Mouse (Mus musculus): ENCODE measurements around the gene Plb1. TPM values are rescaled to one million over a fixed set of nuclear protein-coding genes. Genes with fewer than 3 reads are reported as not detected.

Plb1 gene
- total RNA-seq, 2 experiments from 2014 or later = 0.62 to 1.3 TPM

DNA sequence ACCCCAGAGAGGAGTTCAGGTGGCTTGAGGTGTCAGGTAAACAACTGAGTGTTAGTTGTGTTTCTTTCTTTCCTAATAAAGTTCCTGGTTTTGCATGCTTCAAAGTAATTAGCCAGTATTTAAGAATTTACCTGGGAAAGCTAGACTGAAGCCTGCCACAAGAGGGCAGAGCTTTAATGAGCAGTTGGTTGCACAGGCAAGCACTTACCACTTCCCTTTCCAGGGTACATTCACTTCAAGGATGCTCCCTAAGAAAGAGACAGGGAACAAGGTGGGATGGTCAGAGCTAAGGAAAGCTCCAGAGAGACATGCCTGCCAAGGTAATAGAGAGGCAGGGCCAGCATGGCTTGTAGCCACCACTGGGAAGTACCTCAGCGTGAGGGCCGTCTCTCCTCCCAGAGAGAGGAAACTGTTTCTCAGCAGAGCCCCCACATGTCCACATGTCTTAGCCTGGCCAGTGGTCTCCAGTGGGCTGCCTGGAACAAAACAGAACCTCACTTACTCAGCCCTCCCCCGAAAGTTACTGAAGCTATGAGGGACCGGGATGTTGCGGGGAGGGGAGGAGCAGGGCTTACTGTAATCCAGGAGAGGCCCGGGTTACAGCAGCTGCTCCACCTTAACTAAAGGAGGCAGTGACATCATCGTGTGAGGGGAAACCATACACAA, 89.8 kb downstream of the Plb1 start:
- DNase-seq (ENCODE audit: low spot score in 2 of 2) = peak; percentile 53 to 67

DNA sequence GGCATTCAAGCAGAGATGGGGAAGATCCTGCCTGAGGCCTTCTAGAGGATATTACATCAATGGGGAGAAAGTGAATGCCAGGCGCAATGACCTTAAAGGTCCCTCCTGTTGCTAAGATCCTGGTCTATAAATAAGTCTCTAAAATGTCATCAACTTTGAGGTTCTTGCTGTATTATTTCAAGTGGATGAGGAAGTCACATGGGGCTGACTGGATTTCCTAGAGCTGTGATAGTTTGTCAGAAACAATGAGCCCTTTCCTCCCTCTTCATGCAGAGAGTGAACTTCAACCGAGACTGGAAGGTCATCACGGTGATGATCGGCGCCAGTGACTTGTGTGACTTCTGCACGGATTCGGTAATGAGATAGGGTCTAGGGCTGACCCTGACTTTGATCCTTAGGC, 95.6 kb downstream of the Plb1 start:
- DNase-seq (ENCODE audit: low spot score in 2 of 2) = no peak

DNA sequence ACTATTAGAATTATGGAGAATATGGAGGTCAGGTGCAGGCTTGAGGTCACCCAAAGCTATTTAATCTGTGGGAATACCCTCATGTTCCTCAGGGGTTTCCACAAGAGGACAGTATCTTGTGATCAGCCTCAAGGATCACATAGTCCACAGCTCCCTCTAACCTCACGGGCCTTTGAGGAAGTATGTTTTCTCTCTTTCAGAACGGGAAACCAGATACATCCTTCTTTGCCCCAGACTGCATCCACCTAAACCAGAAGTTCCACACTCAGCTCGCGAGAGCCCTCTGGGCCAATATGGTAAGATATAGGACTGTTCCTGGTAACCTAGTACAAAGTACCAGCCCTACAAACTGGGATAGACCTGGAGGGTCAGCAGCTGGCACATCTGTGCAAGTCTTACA, 100.1 kb downstream of the Plb1 start:
- DNase-seq (ENCODE audit: low spot score in 2 of 2) = no peak

DNA sequence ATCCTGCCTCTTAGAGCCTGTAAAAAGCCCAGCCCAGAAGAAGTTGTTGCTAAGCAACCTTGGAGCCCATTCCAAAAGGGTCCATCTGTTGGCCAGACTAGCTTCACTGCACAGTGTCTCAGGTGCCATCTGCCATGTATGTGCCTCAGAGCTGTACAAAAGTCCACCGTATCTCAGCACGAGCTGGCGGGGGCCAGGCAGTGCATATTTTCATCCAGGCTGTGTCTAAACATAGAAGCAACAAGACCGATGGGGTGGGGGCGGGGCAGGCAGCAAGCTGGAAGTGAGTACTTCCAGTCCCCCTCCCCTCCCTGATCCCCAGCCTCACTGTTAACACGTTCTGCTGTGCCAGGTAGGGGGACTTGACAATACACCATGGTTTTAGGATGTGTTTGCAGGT, 102.7 kb downstream of the Plb1 start:
- peak; percentile 71 to 76 for DNase-seq (ENCODE audit: low spot score in 2 of 2)

DNA sequence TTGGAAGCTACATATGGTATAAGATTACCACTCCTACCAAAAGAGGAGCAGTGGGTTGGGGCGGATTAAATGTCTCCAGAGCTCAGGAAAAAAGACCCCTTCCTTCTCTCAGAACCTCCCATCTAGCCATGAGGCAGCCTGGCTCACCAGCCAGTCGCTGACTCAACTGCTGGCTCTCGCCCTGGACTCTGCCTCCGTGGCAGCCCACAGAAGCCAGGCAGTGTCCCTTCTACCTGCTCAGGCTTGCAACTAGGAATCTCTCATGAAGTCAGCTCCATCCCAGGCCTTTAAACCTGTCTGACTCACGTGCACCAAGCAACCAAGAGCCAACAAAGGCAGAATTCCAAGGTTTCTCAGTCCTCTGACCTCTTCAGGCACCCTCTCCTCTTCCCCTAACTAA, 103.6 kb downstream of the Plb1 start:
- no peak for DNase-seq (ENCODE audit: low spot score in 2 of 2)

DNA sequence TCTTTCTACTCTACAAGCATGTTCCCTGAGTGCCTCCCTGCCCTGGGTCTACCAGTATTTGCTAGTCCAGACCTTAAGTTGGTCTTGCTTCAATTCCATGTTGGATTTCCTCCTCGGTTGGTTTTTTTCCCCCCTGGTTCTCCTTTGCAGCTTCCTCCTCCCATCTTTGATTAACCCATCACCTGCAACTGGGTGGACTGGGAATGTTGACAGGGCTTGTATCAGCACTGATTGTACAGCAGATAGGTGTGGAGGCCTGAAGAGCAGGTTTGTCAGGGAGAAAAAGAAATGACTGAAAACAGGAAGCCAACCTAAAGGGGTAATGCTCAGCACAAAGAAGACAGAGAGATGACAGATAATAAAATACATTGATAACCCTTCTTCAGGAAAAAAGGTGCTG, 104.8 kb downstream of the Plb1 start:
- DNase-seq (ENCODE audit: low spot score in 2 of 2) = no peak

DNA sequence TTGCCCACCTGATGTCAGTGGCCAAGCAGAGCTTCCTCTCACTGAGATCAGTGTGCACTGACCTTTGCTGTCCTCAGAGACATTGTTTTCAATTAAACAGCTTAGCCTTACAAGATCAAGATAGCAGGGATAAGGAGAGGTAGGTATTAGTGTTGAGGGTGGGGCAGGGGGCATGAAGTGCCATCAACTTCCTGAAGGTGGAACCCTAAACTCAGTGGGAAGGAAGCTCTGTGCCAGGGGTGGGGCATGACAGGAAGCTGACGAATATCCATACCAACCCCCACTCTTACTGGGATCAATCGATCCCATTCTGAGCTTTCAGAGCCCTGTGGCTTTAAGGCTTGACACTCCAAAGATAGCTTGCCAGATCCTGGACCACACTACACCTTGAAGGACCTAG, 105.8 kb downstream of the Plb1 start:
- no peak for DNase-seq (ENCODE audit: low spot score in 2 of 2)

DNA sequence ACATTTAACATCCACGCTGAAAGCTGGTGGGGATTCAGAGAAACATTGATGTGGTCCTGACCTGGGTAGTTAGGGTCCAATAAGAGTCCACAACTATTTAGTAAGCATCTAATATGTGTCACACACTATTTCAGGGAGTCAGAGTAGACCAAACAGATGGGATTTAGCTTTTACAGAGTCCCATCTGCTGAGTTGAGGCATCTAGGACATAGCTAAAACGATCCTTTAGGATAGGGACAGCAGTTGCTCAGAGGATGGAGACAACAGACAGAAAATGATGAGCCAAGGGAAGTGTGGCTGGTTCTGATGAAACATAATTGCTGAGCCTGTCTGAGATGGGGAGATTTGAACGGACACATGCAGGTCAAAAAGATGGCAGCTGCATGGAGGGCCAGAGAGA, 106.3 kb downstream of the Plb1 start:
- no peak for DNase-seq (ENCODE audit: low spot score in 2 of 2)

DNA sequence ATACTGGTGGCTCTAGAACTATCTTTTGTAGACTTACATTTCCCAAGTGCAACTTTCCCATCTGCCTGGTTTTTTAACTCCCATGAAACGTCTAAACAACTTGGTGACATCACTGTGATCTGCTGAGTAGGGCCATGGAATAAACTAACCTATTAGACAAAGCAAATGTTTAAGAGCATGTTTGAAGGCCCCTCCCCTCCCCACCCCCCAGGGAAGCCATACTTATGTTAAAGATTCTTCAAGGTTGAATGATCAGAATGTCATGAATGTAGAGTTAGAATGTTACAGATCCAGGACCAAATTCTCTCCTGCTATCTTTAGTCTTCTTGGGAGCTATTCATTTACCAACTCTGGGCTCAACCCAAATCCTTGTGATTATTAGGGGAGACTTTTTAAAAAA, 107.7 kb downstream of the Plb1 start:
- DNase-seq (ENCODE audit: low spot score in 2 of 2) = no peak

DNA sequence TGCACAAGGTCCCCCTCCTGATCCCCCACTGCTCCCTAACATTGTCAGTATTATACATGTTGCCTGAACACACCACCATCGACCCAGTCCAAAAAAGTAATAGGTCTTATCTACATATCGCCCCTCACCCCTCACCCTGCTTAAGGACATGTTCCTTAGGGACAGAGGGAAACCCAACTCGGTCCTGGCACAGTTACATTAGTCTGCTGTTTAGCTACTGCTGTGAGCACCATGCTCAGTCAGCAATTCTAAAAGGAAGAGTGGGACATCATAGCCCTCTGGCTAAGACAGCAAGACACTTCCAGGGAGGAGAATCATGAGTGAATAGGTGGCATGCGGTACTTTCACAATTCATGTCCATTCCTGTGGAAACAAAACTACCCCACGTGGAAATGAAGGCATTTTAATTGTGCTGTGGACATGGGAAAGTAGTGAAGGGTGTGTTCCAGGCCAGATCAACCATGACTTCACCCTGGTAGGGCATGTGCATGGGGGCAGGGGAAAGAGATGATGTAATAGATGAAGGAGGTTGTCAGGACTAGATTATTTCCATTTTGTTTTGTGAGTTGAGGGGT, 110.3 kb downstream of the Plb1 start:
- no peak for DNase-seq (ENCODE audit: low spot score in 2 of 2)

DNA sequence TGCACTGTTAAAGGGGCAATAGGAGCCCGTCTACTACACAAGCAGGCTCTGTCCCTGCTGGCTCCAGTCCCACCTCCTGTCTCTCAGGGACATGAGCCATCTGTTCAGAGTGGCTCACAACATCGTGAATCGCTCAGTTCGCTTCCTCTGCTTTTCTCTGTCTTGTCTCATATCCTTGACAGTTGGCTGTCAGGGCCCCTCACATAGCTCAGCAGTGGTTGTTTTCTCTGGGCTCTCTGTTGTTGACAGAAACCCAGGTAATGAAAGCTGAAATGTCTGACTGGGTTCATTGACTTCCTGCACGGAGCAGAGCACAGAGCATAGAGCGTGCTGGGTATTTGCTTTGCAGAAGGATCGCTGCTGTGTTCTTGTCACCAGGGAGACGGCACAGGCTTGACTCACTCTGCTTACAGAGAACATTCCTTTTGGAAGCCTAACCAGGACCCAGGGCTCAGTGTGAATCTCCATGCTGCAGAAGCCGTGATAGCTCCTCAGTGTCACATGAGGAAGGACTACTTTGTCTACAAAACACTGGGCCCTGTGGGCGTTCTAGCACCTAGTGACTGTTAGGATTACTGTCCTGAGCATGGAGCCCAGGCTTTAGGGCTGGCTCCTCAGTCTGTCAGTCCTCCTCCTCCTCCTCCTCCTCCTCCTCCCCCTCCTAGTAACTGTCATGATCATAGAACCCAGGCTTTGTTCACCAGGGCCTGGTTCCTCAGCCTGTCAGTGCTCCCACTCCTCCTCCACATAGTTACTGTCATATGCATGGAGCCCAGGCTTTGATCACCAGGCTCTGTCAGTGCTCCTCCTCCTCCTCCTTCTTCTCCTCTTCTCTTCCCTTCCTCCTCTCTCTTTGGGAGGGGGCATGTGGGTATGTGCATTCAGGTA, 113.8 kb downstream of the Plb1 start:
- DNase-seq (ENCODE audit: low spot score in 2 of 2) = peak; percentile 60 to 67

DNA sequence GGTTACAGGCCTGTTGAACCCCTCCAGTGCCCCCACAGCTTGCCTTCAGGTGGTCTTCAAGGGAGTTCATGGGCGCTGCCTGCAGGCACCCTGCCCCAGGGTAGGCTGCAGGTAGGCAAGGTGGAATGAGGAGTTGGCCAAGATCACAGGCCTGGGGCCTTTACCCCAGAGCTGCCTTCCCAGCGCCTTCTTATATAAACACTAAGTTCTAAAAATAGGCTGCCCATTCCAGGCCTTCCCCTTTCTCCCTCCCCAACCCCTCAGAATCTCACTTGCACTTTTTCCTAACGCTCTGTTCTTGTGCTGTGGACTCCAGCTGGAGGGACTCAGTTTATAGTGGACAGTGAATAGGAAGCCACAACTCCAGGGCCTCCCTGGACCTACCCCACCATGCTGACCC, 117.2 kb downstream of the Plb1 start:
- no peak for DNase-seq (ENCODE audit: low spot score in 2 of 2)

DNA sequence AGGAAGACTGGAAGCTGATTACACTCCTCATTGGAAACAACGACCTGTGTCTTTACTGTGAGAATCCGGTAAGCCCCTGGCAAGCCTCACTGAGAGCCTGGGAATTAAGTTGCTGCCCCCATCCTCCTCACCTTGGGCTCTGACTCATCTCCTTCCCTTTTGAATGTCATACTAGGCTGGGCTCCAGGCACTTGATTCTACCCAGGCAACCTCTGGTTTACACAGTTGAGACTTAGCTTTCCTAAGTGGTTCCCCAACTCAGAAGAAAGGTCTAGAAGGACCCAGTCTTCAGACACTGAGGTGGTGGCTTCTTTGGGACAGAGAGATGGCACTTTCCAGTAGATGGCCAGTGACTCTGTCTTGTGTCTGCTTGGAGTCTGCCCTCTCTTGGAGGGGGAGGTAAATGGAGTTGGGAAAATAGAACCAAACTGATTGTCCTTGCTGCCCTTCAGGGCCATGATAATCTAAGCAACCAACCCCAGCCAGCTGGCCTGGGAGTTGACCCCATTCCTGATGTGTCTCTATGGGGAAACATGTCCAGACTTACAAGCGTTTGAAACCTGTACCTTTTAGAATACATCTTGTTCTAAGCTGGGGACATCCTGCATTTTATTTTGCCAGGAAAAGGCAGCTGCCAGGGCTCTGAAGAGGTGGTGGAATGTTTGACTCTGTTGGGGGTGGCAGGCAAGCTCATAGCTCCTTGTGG, 118.2 kb downstream of the Plb1 start:
- DNase-seq (ENCODE audit: low spot score in 2 of 2) = no peak

DNA sequence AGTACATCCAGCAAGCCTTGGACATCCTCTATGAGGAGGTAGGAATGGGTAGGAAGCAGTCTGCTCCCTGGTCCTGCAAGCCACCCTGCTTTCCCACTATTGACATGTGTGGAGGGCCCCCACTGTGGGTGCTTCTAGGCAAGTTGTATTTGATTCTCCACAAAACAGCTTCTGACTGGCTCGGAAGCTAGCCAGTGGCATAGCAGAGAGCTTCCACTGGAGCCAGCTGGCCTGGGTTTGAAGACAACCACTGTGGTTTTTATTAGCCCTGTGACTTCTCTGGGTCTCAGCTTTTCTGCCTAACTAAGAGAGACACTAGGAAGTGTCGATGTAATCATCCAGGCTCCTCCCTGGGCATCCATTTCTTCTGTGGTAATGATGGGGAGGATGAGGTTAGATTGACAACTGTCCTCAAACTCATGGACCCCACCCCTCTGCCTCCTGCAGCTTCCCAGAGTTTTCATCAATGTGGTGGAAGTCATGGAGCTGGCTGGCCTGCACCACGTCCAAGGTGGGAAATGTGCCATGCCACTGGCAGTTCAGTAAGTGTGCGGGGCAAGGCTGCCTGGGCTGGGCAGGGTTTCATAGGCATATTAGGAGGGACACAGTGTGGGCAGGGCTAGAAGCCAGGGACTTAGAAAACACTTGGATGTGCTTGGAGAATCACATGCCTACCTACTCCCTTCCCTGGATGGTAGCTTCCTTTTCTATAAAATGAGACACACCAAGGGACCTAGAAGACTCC, 119.4 kb downstream of the Plb1 start:
- peak in 1 of 2 experiments; percentile 39 for DNase-seq (ENCODE audit: low spot score in 2 of 2)

DNA sequence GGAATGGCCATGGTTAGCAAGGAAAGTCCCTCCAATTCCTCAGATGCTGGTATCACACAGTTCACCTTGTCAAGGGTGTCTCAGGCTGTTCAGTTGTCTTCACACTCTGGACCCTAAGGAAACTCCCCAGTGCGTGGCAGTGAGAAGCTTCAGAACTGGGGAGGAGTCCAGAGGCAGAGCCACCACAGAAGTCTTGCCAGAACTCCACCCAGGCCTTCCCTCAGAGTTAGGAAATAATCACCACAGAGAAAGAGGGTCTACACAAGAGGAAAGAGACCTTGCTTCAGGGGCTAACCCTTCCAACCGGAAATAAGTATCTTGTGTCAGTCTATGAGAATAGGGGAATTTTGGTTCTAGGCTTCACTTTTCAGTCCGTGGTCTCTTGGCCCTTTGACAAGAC, 120.3 kb downstream of the Plb1 start:
- DNase-seq (ENCODE audit: low spot score in 2 of 2) = no peak

DNA sequence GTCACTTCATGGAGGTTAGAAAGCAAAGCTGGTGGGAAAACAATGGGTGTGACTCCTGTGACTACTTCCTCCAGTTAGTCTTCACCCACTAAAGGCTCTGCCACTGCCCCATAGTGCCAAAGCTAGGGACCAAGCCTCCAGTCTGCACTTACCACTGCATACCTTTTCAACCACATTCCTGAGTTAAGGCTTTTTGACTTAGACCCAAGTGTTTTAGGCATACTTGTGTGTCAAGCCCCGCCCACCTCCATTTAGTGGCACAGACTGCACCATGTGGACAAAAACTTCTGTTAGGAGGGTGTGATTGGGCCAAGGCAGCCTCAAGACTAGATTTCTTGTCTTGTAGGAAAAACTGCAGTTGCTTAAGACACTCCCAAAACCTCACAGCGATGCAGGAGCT, 120.8 kb downstream of the Plb1 start:
- no peak for DNase-seq (ENCODE audit: low spot score in 2 of 2)

DNA sequence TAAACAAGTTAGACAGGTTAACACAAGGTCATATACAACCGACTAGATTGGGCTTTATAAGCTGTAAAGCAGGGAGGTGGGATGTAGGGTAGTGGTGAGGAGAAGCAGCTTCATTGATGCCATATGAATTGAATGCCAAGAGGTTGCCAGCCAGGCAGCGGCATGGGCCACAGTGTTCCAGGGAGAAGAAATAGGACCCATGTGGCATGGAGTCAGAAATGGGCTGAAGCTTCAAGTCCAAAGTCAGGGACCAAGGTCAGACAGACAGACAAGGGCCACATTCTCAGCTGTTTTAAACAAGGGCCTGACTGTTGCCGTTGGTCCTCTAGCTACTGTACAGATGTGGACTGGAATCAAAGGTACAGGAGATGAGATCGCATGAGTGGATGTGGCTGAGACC, 128.0 kb downstream of the Plb1 start:
- no peak for DNase-seq (ENCODE audit: low spot score in 2 of 2)

DNA sequence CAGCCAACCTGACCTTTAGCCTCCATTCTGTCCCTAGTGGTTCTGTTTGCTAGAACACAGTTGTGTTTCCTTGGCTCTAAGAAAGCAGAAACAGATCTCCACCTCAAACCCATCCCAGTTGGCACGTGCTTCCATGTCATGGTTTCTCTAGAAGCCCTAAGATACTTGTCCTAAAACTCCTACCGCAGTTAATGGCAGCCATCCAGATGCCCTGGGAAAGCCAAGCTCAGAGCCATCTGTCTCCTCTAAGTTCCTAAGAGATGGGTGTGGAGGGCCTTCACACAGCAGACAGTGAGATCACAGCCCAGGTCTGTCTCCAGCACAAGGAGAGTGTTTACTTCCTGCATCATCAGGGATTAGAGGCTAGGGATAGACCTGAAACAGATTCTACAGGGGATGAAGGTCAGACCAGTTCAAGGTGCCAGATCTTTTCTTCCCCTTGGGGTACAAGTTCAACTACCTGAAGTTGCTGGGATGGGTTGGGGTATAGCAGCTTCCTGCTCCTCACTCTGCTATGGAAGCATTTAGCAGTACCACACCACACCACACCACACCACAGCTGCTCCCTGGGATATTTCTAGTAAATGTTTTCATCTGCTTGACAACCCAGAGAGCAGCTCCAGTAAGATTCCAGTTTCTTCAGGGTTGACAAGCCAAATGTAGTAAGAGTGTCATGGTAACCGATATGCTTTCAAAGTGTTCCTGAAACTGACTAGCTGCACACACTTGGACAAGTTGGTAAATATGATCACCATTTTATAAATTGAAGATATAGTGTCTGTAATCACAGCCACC, 129.1 kb downstream of the Plb1 start:
- DNase-seq (ENCODE audit: low spot score in 2 of 2) = no peak

DNA sequence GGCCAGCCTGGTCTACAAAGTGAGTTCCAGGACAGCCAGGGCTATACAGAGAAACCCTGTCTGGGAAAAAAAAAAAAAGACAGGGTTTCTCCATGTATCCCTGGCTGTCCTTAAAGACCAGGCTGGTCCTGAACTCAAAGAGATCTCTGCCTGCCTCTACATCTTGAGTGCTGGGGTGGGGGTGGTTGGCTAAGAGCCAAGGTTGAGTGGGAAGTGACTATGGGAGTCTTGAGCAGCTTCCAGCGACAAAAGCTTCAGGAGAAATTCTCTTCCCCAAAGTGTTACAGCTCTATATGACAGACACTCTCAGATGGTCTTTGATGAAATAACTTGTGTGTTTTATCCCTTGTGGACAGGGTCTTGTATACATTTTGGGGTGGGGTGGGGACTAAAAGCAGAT, 136.9 kb downstream of the Plb1 start:
- DNase-seq (ENCODE audit: low spot score in 2 of 2) = no peak

DNA sequence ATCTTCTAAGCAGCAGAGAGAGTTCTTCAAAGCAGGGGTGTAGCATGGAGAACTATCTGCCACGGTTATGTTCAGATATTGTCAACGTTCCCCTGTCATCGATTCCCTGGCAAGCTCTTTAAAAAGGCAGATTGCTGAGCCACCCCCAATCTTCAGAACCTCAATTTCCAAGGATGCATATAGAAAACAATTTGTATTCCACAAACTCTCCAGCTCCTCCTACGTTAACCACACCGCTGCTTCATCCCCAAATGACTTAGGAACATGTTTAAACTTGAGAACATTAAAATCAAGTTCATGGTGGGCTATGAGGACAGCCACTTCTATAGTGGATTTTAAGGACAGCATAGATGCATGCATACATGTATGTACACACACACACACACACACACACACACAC, 138.7 kb downstream of the Plb1 start:
- DNase-seq (ENCODE audit: low spot score in 2 of 2) = no peak

Data from layer of hippocampus, postnatal 10 days (tissue).